Mouse (Mus musculus): Measurements from ENCODE around the gene Eno1. TPM values are rescaled to one million over a fixed set of nuclear protein-coding genes. Genes with fewer than 3 reads are reported as not detected.
"Not testable (repeated sequence)": the region's sequence is repeated elsewhere in the genome, so short reads cannot be mapped to it uniquely, and the experiment has no call there.

The Eno1 gene
- polyA plus RNA-seq, 1 experiment from 2014 or later: 1,551 TPM

GRCm38 (mm10) chr4:150266655-150267223, 30.2 kb downstream of the Eno1 start:
- H3K4me3 ChIP-seq (ENCODE audit: low read length): no peak overlapping the region
- no peak for ATAC-seq (ENCODE audit: low read depth)
- H3K4me1 ChIP-seq (replicated peaks; ENCODE audit: control insufficient read depth, insufficient read depth, low read length): peaks cover 22% of the 10 kb centered on the region
- no peaks in the 10 kb centered on the region for H3K27me3 ChIP-seq (ENCODE audit: control insufficient read depth, insufficient read depth, low read depth, low read length)
- H3K9ac ChIP-seq (ENCODE audit: low read length): no peak overlapping the region
- no peak overlapping the region for H3K27ac ChIP-seq (ENCODE audit: low read length)
- H3K4me2 ChIP-seq (ENCODE audit: low read depth, low read length): no peak overlapping the region
- no peaks in the 10 kb centered on the region for H3K9me3 ChIP-seq (ENCODE audit: control insufficient read depth, low read length)
- 48% methylated on average over 21 of the region's 21 CpGs for WGBS
- no peaks in the 10 kb centered on the region for H3K36me3 ChIP-seq (ENCODE audit: control insufficient read depth, insufficient read depth, low read length)

- peak overlapping the region; percentile 84 for H3K27ac ChIP-seq (ENCODE audit: low read length)
- WGBS: 80% methylated on average over 33 of the region's 33 CpGs
- H3K4me1 ChIP-seq (replicated peaks; ENCODE audit: control insufficient read depth, insufficient read depth, low read length): peaks cover 25% of the 10 kb centered on the region
- no peak overlapping the region; the same call in 1 of the 2 replicates for H3K9ac ChIP-seq (ENCODE audit: low read length)
- H3K36me3 ChIP-seq (ENCODE audit: control insufficient read depth, insufficient read depth, low read length): no peaks in the 10 kb centered on the region
- H3K27me3 ChIP-seq (ENCODE audit: control insufficient read depth, insufficient read depth, low read depth, low read length): no peaks in the 10 kb centered on the region
- no peak for ATAC-seq (ENCODE audit: low read depth)
- H3K4me2 ChIP-seq (ENCODE audit: low read depth, low read length): no peak overlapping the region
- no peaks in the 10 kb centered on the region for H3K9me3 ChIP-seq (ENCODE audit: control insufficient read depth, low read length)
- H3K4me3 ChIP-seq (ENCODE audit: low read length): no peak overlapping the region
Observed at GRCm38 (mm10) chr4:150268674-150269653, 32.4 kb downstream of the Eno1 start.

GRCm38 (mm10) chr4:150269679-150270078, 33.2 kb downstream of the Eno1 start:
- H3K27me3 ChIP-seq (ENCODE audit: control insufficient read depth, insufficient read depth, low read depth, low read length): no peaks in the 10 kb centered on the region
- H3K9ac ChIP-seq (ENCODE audit: low read length): peak overlapping the region; percentile 52
- no peak overlapping the region for H3K4me3 ChIP-seq (ENCODE audit: low read length)
- H3K27ac ChIP-seq (ENCODE audit: low read length): peak overlapping the region; percentile 84
- 4% methylated on average over 7 of the region's 7 CpGs for WGBS
- H3K9me3 ChIP-seq (ENCODE audit: control insufficient read depth, low read length): no peaks in the 10 kb centered on the region
- H3K36me3 ChIP-seq (ENCODE audit: control insufficient read depth, insufficient read depth, low read length): no peaks in the 10 kb centered on the region
- peaks cover 25% of the 10 kb centered on the region for H3K4me1 ChIP-seq (replicated peaks; ENCODE audit: control insufficient read depth, insufficient read depth, low read length)
- peak; percentile 44 for ATAC-seq (ENCODE audit: low read depth)
- no peak overlapping the region for H3K4me2 ChIP-seq (ENCODE audit: low read depth, low read length)

GRCm38 (mm10) chr4:150270718-150271117, 34.2 kb downstream of the Eno1 start:
- H3K4me1 ChIP-seq (replicated peaks; ENCODE audit: control insufficient read depth, insufficient read depth, low read length): peaks cover 25% of the 10 kb centered on the region
- not testable (repeated sequence) for H3K9me3 ChIP-seq (ENCODE audit: control insufficient read depth, low read length); H3K36me3 ChIP-seq (ENCODE audit: control insufficient read depth, insufficient read depth, low read length); H3K9ac ChIP-seq (ENCODE audit: low read length); H3K27me3 ChIP-seq (ENCODE audit: control insufficient read depth, insufficient read depth, low read depth, low read length); H3K4me2 ChIP-seq (ENCODE audit: low read depth, low read length); H3K4me3 ChIP-seq (ENCODE audit: low read length); H3K27ac ChIP-seq (ENCODE audit: low read length); ATAC-seq (ENCODE audit: low read depth)
- WGBS: 55% methylated on average over 4 of the region's 4 CpGs

GRCm38 (mm10) chr4:150272725-150273124, 36.2 kb downstream of the Eno1 start:
- 2% methylated on average over 9 of the region's 9 CpGs for WGBS
- no peaks in the 10 kb centered on the region for H3K27me3 ChIP-seq (ENCODE audit: control insufficient read depth, insufficient read depth, low read depth, low read length)
- no peak overlapping the region for H3K4me3 ChIP-seq (ENCODE audit: low read length)
- peak overlapping the region; percentile 25; the same call in 1 of the 2 replicates for H3K9ac ChIP-seq (ENCODE audit: low read length)
- peak overlapping the region; percentile 55 for H3K27ac ChIP-seq (ENCODE audit: low read length)
- H3K4me2 ChIP-seq (ENCODE audit: low read depth, low read length): peak overlapping the region; percentile 15
- peak; percentile 53 for ATAC-seq (ENCODE audit: low read depth)
- no peaks in the 10 kb centered on the region for H3K9me3 ChIP-seq (ENCODE audit: control insufficient read depth, low read length)
- H3K4me1 ChIP-seq (replicated peaks; ENCODE audit: control insufficient read depth, insufficient read depth, low read length): peaks cover 19% of the 10 kb centered on the region
- no peaks in the 10 kb centered on the region for H3K36me3 ChIP-seq (ENCODE audit: control insufficient read depth, insufficient read depth, low read length)

GRCm38 (mm10) chr4:150275531-150275930, 39.0 kb downstream of the Eno1 start:
- Histone ChIP-seq H3K27ac (ENCODE audit: low read length) (no peak overlapping the region), H3K36me3 (ENCODE audit: control insufficient read depth, insufficient read depth, low read length) (no peaks in the 10 kb centered on the region), H3K9ac (ENCODE audit: low read length) (no peak overlapping the region), H3K4me3 (ENCODE audit: low read length) (no peak overlapping the region), H3K4me2 (ENCODE audit: low read depth, low read length) (no peak overlapping the region), H3K4me1 (replicated peaks; ENCODE audit: control insufficient read depth, insufficient read depth, low read length) (peaks cover 13% of the 10 kb centered on the region), H3K9me3 (ENCODE audit: control insufficient read depth, low read length) (no peaks in the 10 kb centered on the region), H3K27me3 (ENCODE audit: control insufficient read depth, insufficient read depth, low read depth, low read length) (no peaks in the 10 kb centered on the region)
- 86% methylated on average over 5 of the region's 5 CpGs for WGBS
- no peak for ATAC-seq (ENCODE audit: low read depth)

GRCm38 (mm10) chr4:150279336-150279735, 42.8 kb downstream of the Eno1 start:
- H3K27me3 ChIP-seq (ENCODE audit: control insufficient read depth, insufficient read depth, low read depth, low read length); H3K4me2 ChIP-seq (ENCODE audit: low read depth, low read length); ATAC-seq (ENCODE audit: low read depth); H3K4me3 ChIP-seq (ENCODE audit: low read length); H3K36me3 ChIP-seq (ENCODE audit: control insufficient read depth, insufficient read depth, low read length); H3K9me3 ChIP-seq (ENCODE audit: control insufficient read depth, low read length); H3K9ac ChIP-seq (ENCODE audit: low read length); H3K27ac ChIP-seq (ENCODE audit: low read length): not testable (repeated sequence)
- peaks cover 18% of the 10 kb centered on the region for H3K4me1 ChIP-seq (replicated peaks; ENCODE audit: control insufficient read depth, insufficient read depth, low read length)
- 84% methylated on average over 5 of the region's 7 CpGs for WGBS

- Histone ChIP-seq H3K36me3 (ENCODE audit: control insufficient read depth, insufficient read depth, low read length) (no peaks in the 10 kb centered on the region), H3K4me2 (ENCODE audit: low read depth, low read length) (no peak overlapping the region), H3K9ac (ENCODE audit: low read length) (no peak overlapping the region), H3K27ac (ENCODE audit: low read length) (0 out of 2 replicates have a peak overlapping the region, but pooled peaks have one; percentile 99), H3K4me3 (ENCODE audit: low read length) (no peak overlapping the region), H3K27me3 (ENCODE audit: control insufficient read depth, insufficient read depth, low read depth, low read length) (no peaks in the 10 kb centered on the region), H3K4me1 (replicated peaks; ENCODE audit: control insufficient read depth, insufficient read depth, low read length) (peaks cover 18% of the 10 kb centered on the region), H3K9me3 (ENCODE audit: control insufficient read depth, low read length) (no peaks in the 10 kb centered on the region)
- 48% methylated on average over 2 of the region's 2 CpGs for WGBS
- no peak for ATAC-seq (ENCODE audit: low read depth)
Observed at GRCm38 (mm10) chr4:150280002-150280401, 43.5 kb downstream of the Eno1 start.

- Histone ChIP-seq H3K4me2 (ENCODE audit: low read depth, low read length) (peak overlapping the region; percentile 74), H3K4me1 (replicated peaks; ENCODE audit: control insufficient read depth, insufficient read depth, low read length) (peaks cover 18% of the 10 kb centered on the region), H3K36me3 (ENCODE audit: control insufficient read depth, insufficient read depth, low read length) (no peaks in the 10 kb centered on the region), H3K27ac (ENCODE audit: low read length) (peak overlapping the region; percentile 99; the same call in 1 of the 2 replicates), H3K27me3 (ENCODE audit: control insufficient read depth, insufficient read depth, low read depth, low read length) (no peaks in the 10 kb centered on the region), H3K4me3 (ENCODE audit: low read length) (peak overlapping the region; percentile 99), H3K9me3 (ENCODE audit: control insufficient read depth, low read length) (no peaks in the 10 kb centered on the region), H3K9ac (ENCODE audit: low read length) (peak overlapping the region; percentile 11; the same call in 1 of the 2 replicates)
- ATAC-seq (ENCODE audit: low read depth): no peak
- 33% methylated on average over 4 of the region's 4 CpGs for WGBS
Observed at GRCm38 (mm10) chr4:150280459-150280858, 43.9 kb downstream of the Eno1 start.
